Mouse (Mus musculus) thymus, adult 2 months (tissue): ENCODE results near the gene Slc40a1. TPM values are rescaled to one million over a fixed set of nuclear protein-coding genes. Genes with fewer than 3 reads are reported as not detected.

ENCODE experiments used
- DNase-seq: peaks from one replicate; pipeline ENCODE4 v3.0.0; 2021
- H3K27ac ChIP-seq: fragments of 200-500 bp; 2 replicates; pipeline ENCODE4 v1.5.1; 2012; ENCODE audit warnings: low read length, control low read depth; ENCODE audit not compliant: control insufficient read depth, insufficient read depth
- H3K27me3 ChIP-seq: fragments of 200-500 bp; 2 replicates; pipeline ENCODE4 v1.6.1; 2012; ENCODE audit warnings: mild to moderate bottlenecking, low read length, moderate library complexity, mixed read lengths; ENCODE audit not compliant: control insufficient read depth, insufficient read depth
- H3K36me3 ChIP-seq: fragments of 200-500 bp; 2 replicates; pipeline ENCODE4 v1.6.1; 2012; ENCODE audit warnings: mild to moderate bottlenecking, low read length, moderate library complexity; ENCODE audit not compliant: control insufficient read depth, insufficient read depth
- H3K4me1 ChIP-seq: fragments of 200-500 bp; replicated peaks from 2 replicates; pipeline ENCODE4 v1.6.1; 2012; ENCODE audit warnings: low read length; ENCODE audit not compliant: control insufficient read depth, insufficient read depth
- H3K4me3 ChIP-seq: fragments of 200-500 bp; 2 replicates; pipeline ENCODE4 v1.5.1; 2012; ENCODE audit warnings: mild to moderate bottlenecking, low read length, control low read depth, moderate library complexity; ENCODE audit not compliant: control insufficient read depth, insufficient read depth
- CTCF ChIP-seq: fragments of 200-500 bp; IDR thresholded peaks from 2 replicates; pipeline ENCODE4 v1.5.1; 2012; ENCODE audit warnings: mild to moderate bottlenecking, control low read depth, low read length, moderate library complexity, borderline replicate concordance; ENCODE audit not compliant: control insufficient read depth, poor library complexity, insufficient read depth; ENCODE audit errors: extremely low read depth
- POLR2A ChIP-seq: fragments of 200-500 bp; IDR thresholded peaks from 2 replicates; pipeline ENCODE4 v1.6.1; 2012; ENCODE audit warnings: mild to moderate bottlenecking, low read length, control low read depth, moderate library complexity; ENCODE audit not compliant: control insufficient read depth, poor library complexity, insufficient read depth; ENCODE audit errors: extremely low read depth
- WGBS: fragments of 180-500 bp; shearing (Covaris S2); methylation state at CpG from one replicate; pipeline ENCODE4 v1.1.7; 2018; 5-methylcytosine and 5-hydroxymethylcytosine counted together
- polyA plus RNA-seq: library from polyadenylated mRNA; depleted of rRNA; stranded (reverse); fragments of >200 nt; gene quantifications from 2 replicates; pipeline ENCODE4 v1.2.3, GENCODE M21; 2012

Slc40a1 gene
- polyA plus RNA-seq, 1 experiment: 14.2 TPM

DNA sequence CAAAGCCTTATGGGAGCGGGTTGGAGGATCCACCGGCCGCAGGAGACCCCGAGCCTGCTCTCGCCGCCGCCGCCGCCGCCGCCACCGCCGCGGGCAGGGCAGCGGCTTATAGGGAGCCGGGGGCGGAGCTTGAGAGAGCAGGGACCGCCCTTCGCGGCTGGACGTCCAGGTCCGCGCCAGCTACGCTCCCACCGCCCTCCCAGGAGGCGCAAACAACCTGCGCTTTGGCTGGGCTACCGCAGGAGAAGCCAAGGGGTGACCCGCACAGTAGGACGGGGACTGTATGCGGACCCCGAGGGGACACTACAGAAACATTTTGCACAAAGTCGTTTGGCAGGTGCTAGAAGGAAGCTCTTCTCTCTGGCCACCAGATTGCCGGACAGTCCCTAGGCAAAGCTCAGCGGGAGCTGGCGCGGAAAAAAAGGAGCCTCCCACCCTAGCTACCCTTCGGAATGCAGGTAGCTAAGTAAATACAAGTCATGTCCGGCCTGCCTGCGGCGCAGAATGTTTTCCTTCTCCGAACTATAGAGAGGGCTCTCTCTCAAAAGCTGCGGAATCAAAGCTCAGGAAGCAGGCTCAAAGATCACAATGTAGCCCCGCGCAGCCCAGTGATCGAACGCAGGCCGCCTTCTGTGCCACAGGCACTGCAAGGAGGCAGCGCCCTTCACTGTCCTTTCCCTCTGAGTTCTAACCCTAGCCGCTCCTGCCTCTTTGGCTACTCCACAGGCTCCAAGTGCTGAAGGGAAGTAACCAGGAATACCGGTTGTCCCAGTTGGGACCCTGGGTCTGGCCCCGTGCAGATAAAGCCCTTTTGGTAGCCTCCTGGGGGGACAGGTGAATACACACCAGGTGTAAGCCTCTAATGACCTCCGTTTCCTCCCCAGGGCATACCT, 577 bp downstream of the Slc40a1 start:
- Histone ChIP-seq H3K27ac (no peak overlapping the region), H3K36me3 (no peaks in the 10 kb centered on the region), H3K4me3 (peak overlapping the region; percentile 23; the same call in 1 of the 2 replicates), H3K27me3 (peaks cover 3% of the 10 kb centered on the region; the same call in 1 of the 2 replicates), H3K4me1 (no peaks in the 10 kb centered on the region)
- peak; percentile 7 for DNase-seq
- no peak for TF ChIP-seq POLR2A
- no peak for TF ChIP-seq CTCF
- WGBS: 4% methylated on average over 53 of the region's 53 CpGs

DNA sequence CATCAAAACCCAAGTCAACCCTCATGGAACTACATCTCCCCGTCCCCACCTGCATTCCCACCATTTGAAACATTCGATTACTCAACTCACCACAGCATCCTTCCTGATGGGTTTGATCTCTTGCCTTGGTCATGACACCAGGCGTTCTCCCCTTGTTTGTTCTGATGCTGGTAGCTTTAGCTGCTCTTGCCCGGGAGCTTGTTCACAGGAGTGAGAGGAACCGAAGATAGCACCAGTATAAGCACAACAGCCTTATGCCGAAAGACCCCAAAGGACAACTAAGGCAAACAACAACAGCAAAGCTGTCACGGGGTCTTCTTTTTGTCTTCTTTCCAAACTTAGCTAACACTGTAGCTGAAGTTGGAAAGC, 1.2 kb downstream of the Slc40a1 start:
- Histone ChIP-seq H3K36me3 (no peaks in the 10 kb centered on the region), H3K4me1 (no peaks in the 10 kb centered on the region), H3K27me3 (peaks cover 3% of the 10 kb centered on the region; the same call in 1 of the 2 replicates), H3K4me3 (peak overlapping the region; percentile 23; the same call in 1 of the 2 replicates), H3K27ac (no peak overlapping the region)
- TF ChIP-seq CTCF (no peak), POLR2A (no peak)
- 3% methylated on average over 7 of the region's 7 CpGs for WGBS
- no peak for DNase-seq

DNA sequence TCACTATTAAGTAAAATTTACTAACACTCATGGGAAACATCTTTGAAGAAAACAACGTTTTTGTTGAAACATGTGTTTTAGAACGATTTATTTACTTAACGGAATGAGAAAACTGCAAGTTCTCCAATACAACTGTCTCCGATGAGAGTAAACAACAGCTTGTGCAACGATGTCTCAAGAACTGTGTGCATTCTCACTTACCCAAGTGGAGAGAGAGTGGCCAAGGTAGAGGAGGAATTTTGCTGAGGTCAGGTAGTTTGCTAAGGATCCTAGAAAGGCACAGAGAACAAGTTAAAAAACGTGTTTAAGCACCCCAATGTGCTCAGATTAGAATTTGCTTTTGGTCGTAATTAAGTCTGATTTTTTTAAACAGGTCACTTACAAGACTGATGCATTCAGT, 1.8 kb downstream of the Slc40a1 start:
- Histone ChIP-seq H3K4me3 (no peak overlapping the region), H3K36me3 (no peaks in the 10 kb centered on the region), H3K27me3 (peaks cover 3% of the 10 kb centered on the region; the same call in 1 of the 2 replicates), H3K4me1 (no peaks in the 10 kb centered on the region), H3K27ac (no peak overlapping the region)
- WGBS: 81% methylated on average over 7 of the region's 7 CpGs
- no peak for DNase-seq
- TF ChIP-seq POLR2A: no peak
- no peak for TF ChIP-seq CTCF

DNA sequence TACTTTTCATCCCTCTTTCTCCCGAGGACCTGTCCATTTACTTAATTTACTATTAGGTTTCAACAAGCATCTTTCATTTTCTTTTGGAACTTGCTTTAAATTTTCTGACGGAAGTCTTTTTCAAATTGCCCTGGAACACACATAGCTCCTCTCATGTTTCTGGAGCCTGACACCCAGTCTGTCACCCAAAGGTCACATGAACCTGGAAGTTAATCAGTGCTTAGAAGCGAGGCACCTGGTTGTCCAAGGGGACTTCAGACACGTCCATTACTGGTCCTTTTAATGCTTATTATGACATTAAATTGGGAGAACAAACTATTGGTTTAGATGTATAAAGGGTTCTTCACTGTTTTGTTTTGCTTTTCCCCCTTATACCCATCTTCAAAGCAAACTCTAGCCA, 3.0 kb downstream of the Slc40a1 start:
- Histone ChIP-seq H3K4me1 (no peaks in the 10 kb centered on the region), H3K36me3 (no peaks in the 10 kb centered on the region), H3K27ac (no peak overlapping the region), H3K4me3 (no peak overlapping the region), H3K27me3 (peaks cover 3% of the 10 kb centered on the region; the same call in 1 of the 2 replicates)
- 92% methylated on average over 4 of the region's 4 CpGs for WGBS
- TF ChIP-seq CTCF: no peak
- TF ChIP-seq POLR2A: no peak
- DNase-seq: no peak

DNA sequence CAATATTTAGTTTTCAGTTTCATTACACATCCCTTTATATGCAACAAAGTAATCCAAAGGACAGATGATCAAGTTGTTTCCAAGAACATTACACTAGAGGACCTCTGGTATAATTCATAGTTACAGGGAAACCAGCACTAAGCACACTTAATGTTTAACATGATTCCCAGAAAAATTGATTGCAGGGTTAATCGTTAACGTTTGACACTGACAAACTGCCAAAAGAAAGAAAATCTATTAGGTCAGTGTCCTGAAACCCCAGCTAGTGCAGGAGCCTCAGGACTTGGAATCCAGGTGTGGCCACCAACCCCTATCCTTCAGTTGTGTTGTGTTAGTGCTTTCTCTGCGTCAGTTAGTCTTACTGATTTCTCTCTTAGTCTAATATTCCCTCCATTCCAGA, 5.6 kb downstream of the Slc40a1 start:
- Histone ChIP-seq H3K27me3 (peaks cover under 1% of the 10 kb centered on the region; the same call in 1 of the 2 replicates), H3K36me3 (no peaks in the 10 kb centered on the region), H3K27ac (no peak overlapping the region), H3K4me1 (no peaks in the 10 kb centered on the region), H3K4me3 (no peak overlapping the region)
- 95% methylated on average over 3 of the region's 3 CpGs for WGBS
- DNase-seq: no peak
- TF ChIP-seq POLR2A (no peak), CTCF (no peak)

DNA sequence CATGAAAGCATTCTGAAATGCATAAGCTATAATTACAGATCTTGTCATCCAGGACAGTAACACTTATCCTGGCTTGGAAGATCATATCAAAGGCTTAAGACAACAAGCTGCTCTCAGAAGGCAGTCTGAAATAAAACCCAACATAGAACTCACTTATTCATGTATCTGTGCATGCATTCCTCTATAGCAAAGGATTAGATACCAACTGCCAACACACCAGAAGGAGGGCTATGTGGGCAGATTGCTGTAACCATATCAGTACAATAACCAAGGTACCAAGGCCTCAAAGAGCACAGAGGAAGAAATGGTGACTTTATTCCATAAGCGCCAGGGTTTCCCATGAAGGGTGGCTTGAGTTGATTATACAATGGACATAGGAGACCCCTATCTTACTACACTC, 6.6 kb downstream of the Slc40a1 start:
- Histone ChIP-seq H3K27me3 (no peaks in the 10 kb centered on the region), H3K4me1 (no peaks in the 10 kb centered on the region), H3K36me3 (no peaks in the 10 kb centered on the region), H3K27ac (no peak overlapping the region), H3K4me3 (no peak overlapping the region)
- 100% methylated on average over 1 of the region's 1 CpGs for WGBS
- TF ChIP-seq POLR2A: no peak
- no peak for TF ChIP-seq CTCF
- no peak for DNase-seq
